Comparison of ENCODE assay signal across 8 mouse cellular contexts in genomic region chr19:19111428-19112170, GRCm38 (mm10). TPM values are rescaled to one million over a fixed set of nuclear protein-coding genes. Genes with fewer than 3 reads are reported as not detected.
A peak's percentile ranks its signal among the peaks of the same experiment; 100 is the strongest.
DNase-seq lines count a peak whose midpoint lies in the region; ATAC-seq and TF ChIP-seq lines count a peak whose summit lies in the region.

No protein-coding gene starts in this region.

- no peak for TF ChIP-seq CTCF in cortical plate, adult 2 months (IDR thresholded peaks at IDR 0.05; ENCODE audit: extremely low read depth, insufficient read depth, low read length)

- H3K4me1 ChIP-seq in cortical plate, adult 2 months (ENCODE audit: control insufficient read depth, insufficient read depth, low read length) = no peaks in the 10 kb centered on the region
- no peaks in the 10 kb centered on the region for H3K4me1 ChIP-seq in intestine, embryonic 14.5 days (replicated peaks; ENCODE audit: control insufficient read depth, insufficient read depth, low read length)
- H3K4me1 ChIP-seq in midbrain, embryonic 13.5 days (replicated peaks) = peaks cover 29% of the 10 kb centered on the region

- peaks cover 28% of the 10 kb centered on the region for H3K27me3 ChIP-seq in intestine, embryonic 14.5 days (replicated peaks; ENCODE audit: control insufficient read depth, insufficient read depth, low read length)
- H3K27me3 ChIP-seq in midbrain, embryonic 13.5 days = peaks cover 12% of the 10 kb centered on the region

- TF ChIP-seq POLR2A in cortical plate, adult 2 months (IDR thresholded peaks at IDR 0.05; ENCODE audit: extremely low read depth, insufficient read depth, low read length) = no peak

- no peak; the same call in 1 of the 2 replicates for ATAC-seq in intestine, embryonic 14.5 days (replicated peaks; ENCODE audit: low FRiP score, low TSS enrichment, low read depth)
- ATAC-seq in midbrain, embryonic 13.5 days = no peak; the same call in 1 of the 2 replicates
- ATAC-seq in monocyte, adult 5-6 weeks (replicated peaks; ENCODE audit: insufficient number of reproducible peaks, low FRiP score, low TSS enrichment, poor library complexity, severe bottlenecking) = no peak

- no peaks in the 10 kb centered on the region for H3K9me3 ChIP-seq in intestine, embryonic 14.5 days (ENCODE audit: control insufficient read depth, low read length)
- H3K9me3 ChIP-seq in midbrain, embryonic 13.5 days = no peaks in the 10 kb centered on the region

- peak overlapping the region; percentile 70 for H3K4me3 ChIP-seq in cortical plate, adult 2 months (ENCODE audit: insufficient read depth, low read length)
- H3K4me3 ChIP-seq in intestine, embryonic 14.5 days (ENCODE audit: low read depth, low read length) = peak overlapping the region; percentile 45
- H3K4me3 ChIP-seq in midbrain, embryonic 13.5 days (replicated peaks) = peak overlapping the region; percentile 50

- DNase-seq in kidney, adult 18-20 months = peak; percentile 12
- DNase-seq in kidney, postnatal 10 days = no peak
- no peak for DNase-seq in intestine, embryonic 14.5 days (ENCODE audit: low spot score)
- no peak for DNase-seq in spleen, postnatal 36 days (ENCODE audit: low spot score in 2 of 2)
- DNase-seq in embryo, embryonic 10.5 days (ENCODE audit: low spot score) = no peak

- WGBS in intestine, embryonic 14.5 days = 3% methylated on average over 12 of the region's 12 CpGs
- 3% methylated on average over 12 of the region's 12 CpGs for WGBS in midbrain, embryonic 13.5 days

- no peaks in the 10 kb centered on the region for H3K36me3 ChIP-seq in intestine, embryonic 14.5 days (ENCODE audit: control insufficient read depth, insufficient read depth, low read length)
- no peaks in the 10 kb centered on the region for H3K36me3 ChIP-seq in midbrain, embryonic 13.5 days

- no peak overlapping the region for H3K27ac ChIP-seq in cortical plate, adult 2 months (ENCODE audit: insufficient read depth, low read length)
- H3K27ac ChIP-seq in intestine, embryonic 14.5 days (ENCODE audit: low read depth) = no peak overlapping the region
- H3K27ac ChIP-seq in midbrain, embryonic 13.5 days = no peak overlapping the region

- H3K9ac ChIP-seq in intestine, embryonic 14.5 days (ENCODE audit: low read length) = no peak overlapping the region
- peak overlapping the region; percentile 48 for H3K9ac ChIP-seq in midbrain, embryonic 13.5 days (replicated peaks)

- H3K4me2 ChIP-seq in intestine, embryonic 14.5 days (ENCODE audit: low read length) = peak overlapping the region; percentile 80
- peak overlapping the region; percentile 81 for H3K4me2 ChIP-seq in midbrain, embryonic 13.5 days (replicated peaks)

RNA-seq across cellular contexts. Expression of gene Rorb, which starts 0.6 kb away (rescaled TPM):
- 22.1 and 22.4 TPM in 2 replicates for polyA plus RNA-seq in cortical plate, adult 2 months (2012; rRNA removed)
- 0.56 and 0.80 TPM in 2 replicates for polyA plus RNA-seq in intestine, embryonic 14.5 days (2014; fragmentation: Nextera tagmentation; extraction: Ambion mirVana)
- 8.8 and 9.7 TPM in 2 replicates for polyA plus RNA-seq in midbrain, embryonic 13.5 days (2015; fragmentation: Nextera tagmentation; extraction: Ambion mirVana)
- total RNA-seq in monocyte, adult 5-6 weeks (2017) = not detected in 3 replicates
